8 mouse cellular contexts compared by ENCODE assay signal in genomic region chr15:80014321-80015210, GRCm38 (mm10). TPM values are rescaled to one million over a fixed set of nuclear protein-coding genes. Genes with fewer than 3 reads are reported as not detected.
DNase-seq lines count a peak whose midpoint lies in the region; ATAC-seq and TF ChIP-seq lines count a peak whose summit lies in the region.

Pdgfb (minus strand) TSS chr15:80014977.

- ATAC-seq in heart, embryonic 13.5 days (ENCODE audit: extremely low read depth, insufficient number of reproducible peaks, low FRiP score, low TSS enrichment): no peak
- no peak for ATAC-seq in kidney, postnatal 0 days (replicated peaks; ENCODE audit: low FRiP score, low read depth)
- ATAC-seq in liver, embryonic 13.5 days (ENCODE audit: low read depth): peak; percentile 15; the same call in 1 of the 2 replicates

- H3K4me1 ChIP-seq in thymus, adult 2 months (replicated peaks; ENCODE audit: control insufficient read depth, insufficient read depth, low read length): peaks cover 46% of the 10 kb centered on the region
- H3K4me1 ChIP-seq in forebrain, embryonic 10.5 days: peaks cover 54% of the 10 kb centered on the region
- H3K4me1 ChIP-seq in heart, embryonic 13.5 days: peaks cover 43% of the 10 kb centered on the region
- H3K4me1 ChIP-seq in kidney, postnatal 0 days (replicated peaks; ENCODE audit: insufficient read depth, low read length): peaks cover 24% of the 10 kb centered on the region; the same call in 1 of the 2 replicates
- H3K4me1 ChIP-seq in liver, embryonic 13.5 days (replicated peaks): peaks cover 34% of the 10 kb centered on the region

- H3K9me3 ChIP-seq in forebrain, embryonic 10.5 days: no peaks in the 10 kb centered on the region
- H3K9me3 ChIP-seq in heart, embryonic 13.5 days: no peaks in the 10 kb centered on the region
- H3K9me3 ChIP-seq in kidney, postnatal 0 days (replicated peaks; ENCODE audit: low read length): no peaks in the 10 kb centered on the region
- H3K9me3 ChIP-seq in liver, embryonic 13.5 days (replicated peaks): no peaks in the 10 kb centered on the region

- peak; percentile 39 for DNase-seq in thymus, adult 2 months
- DNase-seq in thymus, adult 18-20 months: no peak
- DNase-seq in forebrain, embryonic 10.5 days (ENCODE audit: extremely low spot score, low spot score): peak; percentile 27
- peak; percentile 74 for DNase-seq in kidney, postnatal 0 days (ENCODE audit: low spot score)
- DNase-seq in liver, embryonic 13.5 days: no peak
- peak; percentile 38 for DNase-seq in neural tube, embryonic 10.5 days (ENCODE audit: extremely low spot score, low spot score)
- DNase-seq in retina, postnatal 1 day: no peak

- H3K27me3 ChIP-seq in thymus, adult 2 months (ENCODE audit: control insufficient read depth, insufficient read depth, low read length): peaks cover 32% of the 10 kb centered on the region
- H3K27me3 ChIP-seq in forebrain, embryonic 10.5 days (ENCODE audit: poor library complexity, severe bottlenecking): peaks cover 88% of the 10 kb centered on the region
- H3K27me3 ChIP-seq in heart, embryonic 13.5 days (replicated peaks): peaks cover 76% of the 10 kb centered on the region
- no peaks in the 10 kb centered on the region for H3K27me3 ChIP-seq in kidney, postnatal 0 days (ENCODE audit: insufficient read depth, low read length)
- H3K27me3 ChIP-seq in liver, embryonic 13.5 days: peaks cover 68% of the 10 kb centered on the region

- under 1% methylated on average over 60 of the region's 60 CpGs for WGBS in thymus, adult 2 months
- WGBS in forebrain, embryonic 10.5 days: under 1% methylated on average over 60 of the region's 60 CpGs
- 1% methylated on average over 60 of the region's 60 CpGs for WGBS in heart, embryonic 13.5 days
- 2% methylated on average over 60 of the region's 60 CpGs for WGBS in kidney, postnatal 0 days
- WGBS in liver, embryonic 13.5 days (ENCODE audit: insufficient replicate concordance): 1% methylated on average over 60 of the region's 60 CpGs

- no peak for TF ChIP-seq CTCF in thymus, adult 2 months (IDR thresholded peaks at IDR 0.05; ENCODE audit: borderline replicate concordance, control insufficient read depth, extremely low read depth, insufficient read depth, low read length, poor library complexity)
- TF ChIP-seq CTCF in kidney, postnatal 0 days (IDR thresholded peaks at IDR 0.05; ENCODE audit: low read depth): no peak

- peak within 1 kb of the TSS; percentile 36 for H3K4me3 ChIP-seq in thymus, adult 2 months (ENCODE audit: control insufficient read depth, insufficient read depth, low read length)
- peak within 1 kb of the TSS; percentile 74 for H3K4me3 ChIP-seq in forebrain, embryonic 10.5 days
- H3K4me3 ChIP-seq in heart, embryonic 13.5 days: peak within 1 kb of the TSS; percentile 67
- H3K4me3 ChIP-seq in kidney, postnatal 0 days (replicated peaks; ENCODE audit: low read depth, low read length): peak within 1 kb of the TSS; percentile 60
- peak within 1 kb of the TSS; percentile 59 for H3K4me3 ChIP-seq in liver, embryonic 13.5 days (replicated peaks)

- no peaks in the 10 kb centered on the region for H3K36me3 ChIP-seq in thymus, adult 2 months (ENCODE audit: control insufficient read depth, insufficient read depth, low read length)
- H3K36me3 ChIP-seq in forebrain, embryonic 10.5 days (replicated peaks): no peaks in the 10 kb centered on the region
- H3K36me3 ChIP-seq in heart, embryonic 13.5 days: no peaks in the 10 kb centered on the region
- H3K36me3 ChIP-seq in kidney, postnatal 0 days (ENCODE audit: insufficient read depth, low read length): no peaks in the 10 kb centered on the region
- H3K36me3 ChIP-seq in liver, embryonic 13.5 days: no peaks in the 10 kb centered on the region

- H3K9ac ChIP-seq in heart, embryonic 13.5 days: peak within 1 kb of the TSS; percentile 85
- peak within 1 kb of the TSS; percentile 92 for H3K9ac ChIP-seq in kidney, postnatal 0 days (ENCODE audit: low read depth, low read length)
- peak within 1 kb of the TSS; percentile 58 for H3K9ac ChIP-seq in liver, embryonic 13.5 days

- peak within 1 kb of the TSS; percentile 96 for H3K4me2 ChIP-seq in heart, embryonic 13.5 days
- peak within 1 kb of the TSS; percentile 74 for H3K4me2 ChIP-seq in kidney, postnatal 0 days (ENCODE audit: low read length)
- peak within 1 kb of the TSS; percentile 73 for H3K4me2 ChIP-seq in liver, embryonic 13.5 days

- no peak for TF ChIP-seq POLR2A in thymus, adult 2 months (IDR thresholded peaks at IDR 0.05; ENCODE audit: control insufficient read depth, extremely low read depth, insufficient read depth, low read length, poor library complexity)

- H3K27ac ChIP-seq in thymus, adult 2 months (ENCODE audit: control insufficient read depth, insufficient read depth, low read length): no peak within 1 kb of the TSS
- peak within 1 kb of the TSS; percentile 87 for H3K27ac ChIP-seq in forebrain, embryonic 10.5 days
- peak within 1 kb of the TSS; percentile 40 for H3K27ac ChIP-seq in heart, embryonic 13.5 days (replicated peaks)
- H3K27ac ChIP-seq in kidney, postnatal 0 days: peak within 1 kb of the TSS; percentile 85
- H3K27ac ChIP-seq in liver, embryonic 13.5 days: no peak within 1 kb of the TSS

RNA-seq across cellular contexts. Expression of gene Pdgfb, which starts in this region (rescaled TPM):
- polyA plus RNA-seq in thymus, adult 2 months (2012; rRNA removed): 10.9 and 11.6 TPM in 2 replicates
- 1.8 TPM in 2 replicates for polyA plus RNA-seq in forebrain, embryonic 10.5 days (2016; fragmentation: Nextera tagmentation; extraction: Ambion mirVana)
- polyA plus RNA-seq in heart, embryonic 13.5 days (2015; fragmentation: Nextera tagmentation; extraction: Ambion mirVana): 2.2 and 2.6 TPM in 2 replicates
- 6.5 and 6.8 TPM in 2 replicates for polyA plus RNA-seq in kidney, postnatal 0 days (2015; fragmentation: Nextera tagmentation; extraction: Ambion mirVana)
- 0.63 and 0.76 TPM in 2 replicates for polyA plus RNA-seq in liver, embryonic 13.5 days (2015; fragmentation: Nextera tagmentation; extraction: Ambion mirVana)

Comparison
In these comparisons a context has a peak if more than half of its experiments do, and no peak if none do; other contexts are left out.
1. DNase-seq: peak in thymus, adult 2 months (single experiment), forebrain, embryonic 10.5 days (single experiment), kidney, postnatal 0 days (single experiment) and neural tube, embryonic 10.5 days (single experiment); none in thymus, adult 18-20 months (0 of 2), liver, embryonic 13.5 days (single experiment) and retina, postnatal 1 day (single experiment).
2. Peak in ATAC-seq, H3K4me3 ChIP-seq, H3K9ac ChIP-seq and H3K4me2 ChIP-seq in liver, embryonic 13.5 days; RNA of the gene not detected or under 1 TPM.
3. H3K27ac ChIP-seq: peak in forebrain, embryonic 10.5 days (single experiment), heart, embryonic 13.5 days (single experiment) and kidney, postnatal 0 days (single experiment); none in thymus, adult 2 months (single experiment) and liver, embryonic 13.5 days (single experiment).
4. Peak in every context shown above with its lines, with median percentiles within 50 percentile points of each other: H3K4me3 ChIP-seq, H3K4me2 ChIP-seq and H3K9ac ChIP-seq.